Mouse (Mus musculus) CH12.LX (cell line): ENCODE results near the gene Gpx5. TPM values are rescaled to one million over a fixed set of nuclear protein-coding genes. Genes with fewer than 3 reads are reported as not detected.

ENCODE experiments used
- DNase-seq: peaks from one replicate; pipeline ENCODE4 v3.0.0-alpha.2; 2013; ENCODE audit errors: extremely low read depth
- H3K27ac ChIP-seq: 2 replicates; pipeline ENCODE4 v1.5.1; 2012; ENCODE audit warnings: low read depth, mild to moderate bottlenecking, control low read depth, moderate library complexity; ENCODE audit not compliant: insufficient read depth
- H3K27me3 ChIP-seq: replicated peaks from 2 replicates; pipeline ENCODE3; 2012; ENCODE audit warnings: inconsistent platforms
- H3K36me3 ChIP-seq, 2 experiments: replicated peaks in 1 of 2; 2 replicates each; pipeline versions ENCODE3 to v1.6.1; 2012; ENCODE audit warnings: inconsistent platforms in 1 of 2, low read length in 1 of 2, mild to moderate bottlenecking in 1 of 2, mixed read lengths in 1 of 2, moderate library complexity in 1 of 2; ENCODE audit not compliant: control insufficient read depth in 1 of 2, insufficient read depth in 1 of 2
- H3K4me1 ChIP-seq, 2 experiments: 2 replicates each; pipeline ENCODE4 v1.6.1; 2012; ENCODE audit warnings: inconsistent platforms in 1 of 2, moderate library complexity in 1 of 2; ENCODE audit not compliant: insufficient read depth in 2 of 2, control insufficient read depth in 1 of 2
- H3K4me2 ChIP-seq: 2 replicates; pipeline ENCODE4 v1.6.1; 2012; ENCODE audit warnings: low read depth, mild to moderate bottlenecking, control low read depth; ENCODE audit not compliant: poor library complexity, insufficient read depth, severe bottlenecking
- H3K4me3 ChIP-seq, 3 experiments: fragments of 150-350 bp in 1 of 3; sonication (generic) in 1 of 3; replicated peaks in 1 of 3; 2 replicates each; pipeline versions ENCODE3 to v1.5.1; 2011 to 2012; ENCODE audit warnings: low read depth in 2 of 3, low read length in 2 of 3, mild to moderate bottlenecking in 2 of 3, moderate library complexity in 2 of 3, control low read depth in 1 of 3, improper control_type of control experiment in 1 of 3, inconsistent platforms in 1 of 3, mixed read lengths in 1 of 3; ENCODE audit not compliant: poor library complexity in 1 of 3
- H3K79me2 ChIP-seq: replicated peaks from 2 replicates; pipeline ENCODE4 v1.6.1; 2012; ENCODE audit warnings: mild to moderate bottlenecking, moderate library complexity; ENCODE audit not compliant: control insufficient read depth, poor library complexity, insufficient read depth, severe bottlenecking; ENCODE audit errors: extremely low read depth
- H3K9ac ChIP-seq: 2 replicates; pipeline ENCODE4 v1.6.1; 2012; ENCODE audit warnings: low read depth, mild to moderate bottlenecking, control low read depth, moderate library complexity; ENCODE audit not compliant: insufficient read depth
- H3K9me3 ChIP-seq: replicated peaks from 2 replicates; pipeline ENCODE3; 2012; ENCODE audit warnings: low read length, inconsistent platforms, mixed read lengths
- BHLHE40 ChIP-seq: IDR thresholded peaks from 2 replicates; pipeline ENCODE4 v1.6.1; 2011; ENCODE audit warnings: mild to moderate bottlenecking, low read depth, low read length, improper control_type of control experiment
- CHD1 ChIP-seq: IDR thresholded peaks from 2 replicates; pipeline ENCODE4 v1.6.1; 2012; ENCODE audit warnings: low read depth, low read length, improper control_type of control experiment, inconsistent platforms
- CHD2 ChIP-seq: IDR thresholded peaks from 2 replicates; pipeline ENCODE4 v1.6.1; 2011; ENCODE audit warnings: low read length, improper control_type of control experiment
- CTCF ChIP-seq, 2 experiments: IDR thresholded peaks in 1 of 2; conservative IDR thresholded peaks in 1 of 2; 2 replicates each; pipeline ENCODE4 v1.5.1; 2011 to 2012; ENCODE audit warnings: low read depth in 2 of 2, low read length in 2 of 2, improper control_type of control experiment in 1 of 2, inconsistent platforms in 1 of 2, mild to moderate bottlenecking in 1 of 2, moderate library complexity in 1 of 2
- ETS1 ChIP-seq: conservative IDR thresholded peaks from 2 replicates; pipeline ENCODE4 v1.6.1; 2012; ENCODE audit warnings: low read depth, mild to moderate bottlenecking, inconsistent platforms, low read length, improper control_type of control experiment, moderate library complexity
- IRF4 ChIP-seq: IDR thresholded peaks from 2 replicates; pipeline ENCODE4 v1.6.1; 2014; ENCODE audit warnings: low read depth, mild to moderate bottlenecking, inconsistent platforms, low read length, improper control_type of control experiment
- MAFK ChIP-seq: IDR thresholded peaks from 2 replicates; pipeline ENCODE4 v1.6.1; 2011; ENCODE audit warnings: low read length, improper control_type of control experiment; ENCODE audit not compliant: insufficient replicate concordance
- MAZ ChIP-seq: IDR thresholded peaks from 2 replicates; pipeline ENCODE4 v1.6.1; 2012; ENCODE audit warnings: low read depth, mild to moderate bottlenecking, inconsistent platforms, low read length, improper control_type of control experiment, moderate library complexity
- NELFE ChIP-seq: IDR thresholded peaks from 2 replicates; pipeline ENCODE4 v1.6.1; 2011; ENCODE audit warnings: low read depth, low read length, improper control_type of control experiment
- POLR2AphosphoS2 ChIP-seq: IDR thresholded peaks from 2 replicates; pipeline ENCODE4 v1.6.1; 2011; ENCODE audit warnings: low read depth, low read length, improper control_type of control experiment
- RAD21 ChIP-seq: IDR thresholded peaks from 2 replicates; pipeline ENCODE4 v1.6.1; 2011; ENCODE audit warnings: low read depth, mild to moderate bottlenecking, low read length, improper control_type of control experiment, moderate library complexity
- RCOR1 ChIP-seq: conservative IDR thresholded peaks from 2 replicates; pipeline ENCODE4 v1.6.1; 2012; ENCODE audit warnings: low read depth, mild to moderate bottlenecking, inconsistent platforms, low read length, improper control_type of control experiment
- USF2 ChIP-seq: conservative IDR thresholded peaks from 2 replicates; pipeline ENCODE4 v1.6.1; 2011; ENCODE audit warnings: low read depth, low read length, improper control_type of control experiment
- ZKSCAN1 ChIP-seq: IDR thresholded peaks from 2 replicates; pipeline ENCODE4 v1.6.1; 2012; ENCODE audit warnings: low read depth, inconsistent platforms, low read length, improper control_type of control experiment, borderline replicate concordance
- ZMIZ1 ChIP-seq: IDR thresholded peaks from 2 replicates; pipeline ENCODE4 v1.6.1; 2012; ENCODE audit warnings: low read depth, mild to moderate bottlenecking, inconsistent platforms, low read length, improper control_type of control experiment
- ZNF384 ChIP-seq: IDR thresholded peaks from 2 replicates; pipeline ENCODE4 v1.6.1; 2012; ENCODE audit warnings: low read depth, low read length, improper control_type of control experiment, inconsistent platforms
- dilution Hi-C: fragments of 300-500 bp; cut with MboI; formaldehyde crosslinking; loops from 2 replicates; pipeline ENCODE4 v1.14.3; 2020; ENCODE audit warnings: low sequenced_read_pairs; ENCODE audit not compliant: extremely low pct_unique_long_range_greater_than_20kb, extremely low pct_ligation_motif_present
- in situ Hi-C: fragments of 300-500 bp; cut with MboI; formaldehyde crosslinking; loops from 3 replicates; pipeline ENCODE4 v1.14.3; 2019; ENCODE audit warnings: low sequenced_read_pairs, low pct_ligation_motif_present, low pct_unique_long_range_greater_than_20kb, mixed read lengths
- polyA plus RNA-seq: library from polyadenylated mRNA; unstranded; fragments of >175 nt; gene quantifications from 2 replicates; pipeline ENCODE4 v1.2.1, GENCODE M21; 2012; ENCODE audit warnings: low read depth; ENCODE audit not compliant: insufficient read length
- total RNA-seq, 2 experiments: library from RNA; depleted of rRNA; stranded (reverse); fragments of 300-350 nt in 1 of 2; fragments of >200 nt in 1 of 2; gene quantifications; 2 replicates each; pipeline ENCODE4 v1.2.3; 2012 to 2014

Gene Gpx5
- total and polyA plus RNA-seq, 3 experiments: not detected

DNA sequence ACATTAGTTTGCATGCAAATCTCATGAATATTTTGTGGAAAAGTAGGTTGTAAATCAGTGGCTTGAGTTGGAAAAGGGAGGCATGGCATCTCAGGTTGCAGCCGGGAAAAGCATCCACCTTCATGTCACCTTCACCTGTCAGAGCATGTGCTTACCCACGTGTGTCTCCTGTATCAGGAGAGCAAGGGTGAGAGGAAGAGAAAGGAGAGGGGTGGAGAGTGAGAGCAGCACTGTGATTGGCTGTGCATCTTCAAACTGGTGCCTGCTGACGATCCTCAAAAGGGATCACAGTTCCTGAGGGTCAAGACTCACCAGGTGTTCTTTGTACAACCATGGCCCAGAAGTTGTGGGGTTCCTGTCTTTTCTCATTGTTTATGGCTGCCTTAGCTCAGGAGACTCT is 19.4 kb upstream of the Gpx5 start, which contains the start of gene Gpx6:
Gpx6 (plus strand) TSS at position 200 of the 400 bp plus-strand sequence.
- TF ChIP-seq CTCF (conservative IDR thresholded peaks at IDR 0.05 in 1 of 2, IDR thresholded peaks at IDR 0.05 in 1 of 2; ENCODE audit: low read depth in 2 of 2, low read length in 2 of 2) (no peak), CHD1 (no peak), ETS1 (no peak), ZKSCAN1 (no peak), MAZ (no peak), CHD2 (no peak), USF2 (no peak), ZNF384 (no peak), ZMIZ1 (no peak), RAD21 (no peak), POLR2AphosphoS2 (no peak), BHLHE40 (no peak), IRF4 (no peak), NELFE (no peak)
- in situ Hi-C loops: no loop called here
- Histone ChIP-seq H3K4me2 (no peak within 1 kb of the TSS), H3K27me3 (no peaks in the 10 kb centered on the region), H3K4me1 (peaks cover 4 to 16% of the 10 kb centered on the region in 2 experiments; a peak in 3 of 4 replicates), H3K36me3 (no peaks in the 10 kb centered on the region), H3K27ac (no peak within 1 kb of the TSS), H3K9ac (no peak within 1 kb of the TSS), H3K4me3 (no peak within 1 kb of the TSS), H3K9me3 (no peaks in the 10 kb centered on the region), H3K79me2 (no peaks in the 10 kb centered on the region)
- dilution Hi-C loops: no loop called here
- DNase-seq: no peak

DNA sequence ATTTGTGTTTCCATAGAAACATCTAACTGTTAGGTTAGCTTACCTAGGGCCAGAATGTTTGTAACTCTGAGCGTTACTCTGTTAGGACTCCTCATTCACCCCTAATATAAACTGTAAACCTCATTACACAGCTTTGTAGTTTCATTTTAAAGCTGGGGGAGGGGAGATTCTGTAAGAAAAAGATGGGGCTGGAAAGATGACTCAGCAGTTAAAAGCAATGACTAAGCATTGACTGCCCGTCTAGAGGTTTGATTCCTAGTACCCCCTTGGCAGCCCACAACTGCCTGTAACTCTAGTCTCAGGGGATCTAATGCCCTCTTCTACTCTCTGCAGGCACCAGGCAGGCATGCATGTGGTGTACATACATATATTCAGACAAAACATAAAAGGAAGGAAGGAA is 17.3 kb upstream of the Gpx5 start:
- H3K27ac ChIP-seq: no peak overlapping the region
- no peak overlapping the region for H3K4me2 ChIP-seq
- H3K9ac ChIP-seq: no peak overlapping the region
- no peak overlapping the region for H3K4me3 ChIP-seq
- H3K36me3 ChIP-seq: no peaks in the 10 kb centered on the region
- dilution Hi-C loops: no loop called here
- no peaks in the 10 kb centered on the region for H3K79me2 ChIP-seq
- H3K27me3 ChIP-seq: no peaks in the 10 kb centered on the region
- H3K4me1 ChIP-seq: peaks cover 4 to 16% of the 10 kb centered on the region in 2 experiments; a peak in 3 of 4 replicates
- DNase-seq: peak; percentile 51
- no peak for TF ChIP-seq RCOR1
- peak; percentile 97 for TF ChIP-seq MAFK
- no peaks in the 10 kb centered on the region for H3K9me3 ChIP-seq
- in situ Hi-C loops: no loop called here
